Mouse (Mus musculus): ENCODE data around the gene Arsg. TPM values are rescaled to one million over a fixed set of nuclear protein-coding genes. Genes with fewer than 3 reads are reported as not detected.

Gene Arsg
- polyA plus RNA-seq (2015; fragmentation: Nextera tagmentation; extraction: Ambion mirVana) = 3.3 and 3.4 TPM in 2 replicates

DNA sequence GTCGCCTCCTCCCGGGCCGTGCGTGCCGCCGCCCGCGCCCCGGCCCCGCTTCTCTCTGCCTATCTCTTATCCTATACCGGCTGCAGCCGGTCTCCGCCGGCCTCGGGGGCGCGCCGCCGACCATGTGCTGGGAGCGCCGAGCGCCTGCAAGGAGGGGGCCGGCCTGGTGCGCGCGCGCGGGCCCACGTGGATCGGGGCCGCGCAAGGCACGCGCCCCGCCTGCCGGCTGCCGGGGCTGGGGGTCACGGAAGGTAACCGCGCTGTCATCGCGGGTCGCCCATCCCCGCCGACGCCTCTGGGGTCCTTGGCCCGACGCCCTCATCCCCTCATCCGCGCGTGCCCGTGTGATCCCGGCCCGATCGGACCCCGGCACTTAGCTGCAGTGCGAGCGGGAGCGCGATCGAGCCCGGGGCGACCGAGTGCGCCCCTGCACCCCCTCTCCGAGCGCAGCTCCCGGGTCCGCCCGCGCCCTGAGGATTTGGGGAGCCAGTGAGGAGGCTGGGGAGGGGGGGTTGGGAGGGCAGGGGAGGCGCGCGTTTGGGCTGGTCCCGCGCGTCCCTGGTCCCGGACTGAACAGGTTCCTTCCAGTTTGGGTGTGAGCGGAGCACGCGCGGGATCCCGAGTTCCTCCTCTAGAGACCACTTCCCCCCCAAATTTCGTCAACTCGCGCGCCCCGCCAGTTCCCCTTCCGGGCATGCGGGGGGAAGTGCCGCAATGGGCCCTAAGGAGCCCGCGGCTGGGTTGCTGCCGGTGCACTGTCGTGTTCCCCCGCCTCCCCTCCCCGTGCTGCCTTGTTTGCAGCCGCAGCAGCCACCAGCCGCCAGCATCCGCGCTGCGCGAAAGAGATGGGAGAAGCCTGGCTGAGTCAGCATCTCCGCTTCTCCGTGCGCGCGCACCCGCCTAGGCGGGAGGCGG, at the start of gene Arsg, which contains the start of gene Slc16a6:
TSS of gene Arsg (plus strand) at position 204 of the 915 bp plus-strand sequence.
TSS of gene Slc16a6 (minus strand) at position 428 of the 915 bp plus-strand sequence.
- peak within 1 kb of the TSS; percentile 63 for H3K27ac ChIP-seq
- peak; percentile 78 for ATAC-seq (ENCODE audit: insufficient number of reproducible peaks, insufficient read depth, low FRiP score, low TSS enrichment, low read depth)
- peaks cover 24% of the 10 kb centered on the region for H3K4me1 ChIP-seq
- peak within 1 kb of the TSS; percentile 58 for H3K4me3 ChIP-seq
- under 1% methylated on average over 106 of the region's 111 CpGs for WGBS
- H3K4me2 ChIP-seq = peak within 1 kb of the TSS; percentile 91
- no peaks in the 10 kb centered on the region for H3K36me3 ChIP-seq
- no peaks in the 10 kb centered on the region for H3K9me3 ChIP-seq
- peak within 1 kb of the TSS; percentile 78 for H3K9ac ChIP-seq
- peaks cover 51% of the 10 kb centered on the region for H3K27me3 ChIP-seq

- ATAC-seq (ENCODE audit: insufficient number of reproducible peaks, insufficient read depth, low FRiP score, low TSS enrichment, low read depth) = peak; percentile 94
- WGBS = under 1% methylated on average over 65 of the region's 65 CpGs
- Histone ChIP-seq H3K4me3 (peak within 1 kb of the TSS; percentile 70), H3K36me3 (peaks cover 21% of the 10 kb centered on the region), H3K9me3 (no peaks in the 10 kb centered on the region), H3K27me3 (no peaks in the 10 kb centered on the region), H3K27ac (peak within 1 kb of the TSS; percentile 77), H3K4me1 (peaks cover 9% of the 10 kb centered on the region), H3K9ac (peak within 1 kb of the TSS; percentile 83), H3K4me2 (peak within 1 kb of the TSS; percentile 66)
Observed at GRCm38 (mm10) chr11:109425392-109426271, 47.5 kb upstream of the Arsg start, which contains the start of gene Amz2. TSS of gene Amz2 (plus strand) at chr11:109425946.

DNA sequence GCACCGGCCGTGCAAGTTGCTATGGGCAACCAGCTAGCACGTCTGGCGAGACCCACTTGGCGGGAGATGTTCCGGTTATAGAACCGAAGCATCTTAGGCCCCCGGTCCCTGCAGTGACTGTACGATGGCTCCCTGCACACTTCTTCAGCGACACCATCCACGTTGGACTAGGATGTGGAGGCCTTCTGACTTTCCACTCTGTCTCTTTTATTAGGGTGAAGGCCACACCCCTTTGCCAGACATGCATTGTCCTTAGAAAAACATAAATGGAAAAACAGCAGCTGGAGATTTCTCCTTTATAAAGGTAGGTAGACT, 46.9 kb upstream of the Arsg start:
- WGBS = under 1% methylated on average over 11 of the region's 11 CpGs
- H3K9ac ChIP-seq = peak overlapping the region; percentile 83
- H3K4me3 ChIP-seq = peak overlapping the region; percentile 70
- ATAC-seq (ENCODE audit: insufficient number of reproducible peaks, insufficient read depth, low FRiP score, low TSS enrichment, low read depth) = no peak
- H3K9me3 ChIP-seq = no peaks in the 10 kb centered on the region
- H3K4me2 ChIP-seq = peak overlapping the region; percentile 66
- H3K36me3 ChIP-seq = peaks cover 27% of the 10 kb centered on the region
- H3K27me3 ChIP-seq = no peaks in the 10 kb centered on the region
- H3K4me1 ChIP-seq = peaks cover 11% of the 10 kb centered on the region
- H3K27ac ChIP-seq = peak overlapping the region; percentile 77

GRCm38 (mm10) chr11:109427353-109427752, 45.8 kb upstream of the Arsg start:
- no peaks in the 10 kb centered on the region for H3K9me3 ChIP-seq
- peaks cover 33% of the 10 kb centered on the region for H3K36me3 ChIP-seq
- ATAC-seq (ENCODE audit: insufficient number of reproducible peaks, insufficient read depth, low FRiP score, low TSS enrichment, low read depth) = no peak
- H3K27ac ChIP-seq = no peak overlapping the region
- no peaks in the 10 kb centered on the region for H3K27me3 ChIP-seq
- 93% methylated on average over 5 of the region's 5 CpGs for WGBS
- no peak overlapping the region for H3K4me3 ChIP-seq
- H3K9ac ChIP-seq = no peak overlapping the region
- no peak overlapping the region for H3K4me2 ChIP-seq
- H3K4me1 ChIP-seq = peaks cover 15% of the 10 kb centered on the region

- Histone ChIP-seq H3K9me3 (no peaks in the 10 kb centered on the region), H3K4me1 (peaks cover 8% of the 10 kb centered on the region), H3K4me3 (no peak overlapping the region), H3K9ac (no peak overlapping the region), H3K27me3 (no peaks in the 10 kb centered on the region), H3K36me3 (peaks cover 79% of the 10 kb centered on the region), H3K27ac (no peak overlapping the region), H3K4me2 (no peak overlapping the region)
- WGBS = 93% methylated on average over 16 of the region's 16 CpGs
- ATAC-seq (ENCODE audit: insufficient number of reproducible peaks, insufficient read depth, low FRiP score, low TSS enrichment, low read depth) = no peak
Observed at GRCm38 (mm10) chr11:109434233-109434798, 38.9 kb upstream of the Arsg start.

DNA sequence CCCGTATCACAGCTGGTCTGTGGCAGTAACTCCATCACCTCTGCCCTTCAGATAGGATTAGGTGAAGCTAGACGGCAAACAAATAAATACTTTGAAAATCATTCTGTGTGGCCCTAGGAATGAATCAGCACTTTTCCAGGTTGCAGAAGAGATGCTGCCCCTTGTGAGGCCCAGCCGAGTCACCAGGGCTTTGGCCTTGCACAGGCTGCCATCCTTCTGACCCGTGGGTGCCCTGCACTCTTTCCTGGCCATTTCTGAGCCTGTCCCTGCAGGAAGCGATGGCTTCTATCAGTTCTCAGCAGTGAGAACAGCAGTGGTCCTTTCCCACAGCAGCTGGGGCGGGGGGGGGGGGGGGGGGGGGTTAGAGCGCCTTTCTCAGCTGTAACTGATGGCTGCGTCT, 36.3 kb upstream of the Arsg start:
- Histone ChIP-seq H3K27me3 (no peaks in the 10 kb centered on the region; the same call in 1 of the 2 replicates), H3K27ac (no peak overlapping the region), H3K9ac (no peak overlapping the region), H3K4me2 (no peak overlapping the region), H3K9me3 (no peaks in the 10 kb centered on the region), H3K4me1 (peaks cover 16% of the 10 kb centered on the region), H3K4me3 (no peak overlapping the region), H3K36me3 (peaks cover 56% of the 10 kb centered on the region)
- no peak for ATAC-seq (ENCODE audit: insufficient number of reproducible peaks, insufficient read depth, low FRiP score, low TSS enrichment, low read depth)
- whole genome bisulfite sequencing = 69% methylated on average over 7 of the region's 8 CpGs

GRCm38 (mm10) chr11:109439209-109439608, 34.0 kb upstream of the Arsg start:
- H3K4me2 ChIP-seq = peak overlapping the region; percentile 87
- peak overlapping the region; percentile 53; the same call in 1 of the 2 replicates for H3K4me3 ChIP-seq

GRCm38 (mm10) chr11:109439829-109440340, 33.3 kb upstream of the Arsg start:
- WGBS = under 1% methylated on average over 32 of the region's 32 CpGs
- peaks cover 36% of the 10 kb centered on the region for H3K36me3 ChIP-seq
- peak overlapping the region; percentile 53 for H3K4me3 ChIP-seq

More at GRCm38 (mm10) chr11:109439209-109439608, 34.0 kb upstream of the Arsg start:
- ATAC-seq (ENCODE audit: insufficient number of reproducible peaks, insufficient read depth, low FRiP score, low TSS enrichment, low read depth) = no peak; the same call in 1 of the 2 replicates
- 15% methylated on average over 5 of the region's 5 CpGs for WGBS
- H3K9me3 ChIP-seq = no peaks in the 10 kb centered on the region
- peaks cover 16% of the 10 kb centered on the region for H3K4me1 ChIP-seq
- H3K27me3 ChIP-seq = no peaks in the 10 kb centered on the region; the same call in 1 of the 2 replicates
- no peak overlapping the region for H3K27ac ChIP-seq
- H3K36me3 ChIP-seq = peaks cover 43% of the 10 kb centered on the region
- H3K9ac ChIP-seq = no peak overlapping the region

GRCm38 (mm10) chr11:109440641-109441040, 32.5 kb upstream of the Arsg start:
- Histone ChIP-seq H3K4me1 (peaks cover 20% of the 10 kb centered on the region), H3K27me3 (no peaks in the 10 kb centered on the region; the same call in 1 of the 2 replicates), H3K9ac (no peak overlapping the region), H3K4me3 (peak overlapping the region; percentile 53), H3K9me3 (no peaks in the 10 kb centered on the region), H3K4me2 (peak overlapping the region; percentile 87), H3K27ac (no peak overlapping the region), H3K36me3 (peaks cover 28% of the 10 kb centered on the region)
- ATAC-seq (ENCODE audit: insufficient number of reproducible peaks, insufficient read depth, low FRiP score, low TSS enrichment, low read depth) = no peak; the same call in 1 of the 2 replicates
- 55% methylated on average over 4 of the region's 4 CpGs for WGBS

More at GRCm38 (mm10) chr11:109439829-109440340, 33.3 kb upstream of the Arsg start:
- Histone ChIP-seq H3K4me1 (peaks cover 16% of the 10 kb centered on the region), H3K9me3 (no peaks in the 10 kb centered on the region), H3K27ac (no peak overlapping the region), H3K4me2 (peak overlapping the region; percentile 87), H3K27me3 (no peaks in the 10 kb centered on the region; the same call in 1 of the 2 replicates), H3K9ac (peak overlapping the region; percentile 72)
- no peak for ATAC-seq (ENCODE audit: insufficient number of reproducible peaks, insufficient read depth, low FRiP score, low TSS enrichment, low read depth)

GRCm38 (mm10) chr11:109441119-109441518, 32.1 kb upstream of the Arsg start:
- no peaks in the 10 kb centered on the region for H3K9me3 ChIP-seq
- H3K9ac ChIP-seq = no peak overlapping the region
- H3K4me1 ChIP-seq = peaks cover 20% of the 10 kb centered on the region
- no peak for ATAC-seq (ENCODE audit: insufficient number of reproducible peaks, insufficient read depth, low FRiP score, low TSS enrichment, low read depth)
- no peak overlapping the region for H3K4me2 ChIP-seq
- H3K27me3 ChIP-seq = no peaks in the 10 kb centered on the region; the same call in 1 of the 2 replicates
- H3K36me3 ChIP-seq = peaks cover 23% of the 10 kb centered on the region
- H3K4me3 ChIP-seq = no peak overlapping the region
- H3K27ac ChIP-seq = no peak overlapping the region
- WGBS = 62% methylated on average over 3 of the region's 3 CpGs
